ENCODE assay signal across 8 mouse cellular contexts in the genomic region with DNA sequence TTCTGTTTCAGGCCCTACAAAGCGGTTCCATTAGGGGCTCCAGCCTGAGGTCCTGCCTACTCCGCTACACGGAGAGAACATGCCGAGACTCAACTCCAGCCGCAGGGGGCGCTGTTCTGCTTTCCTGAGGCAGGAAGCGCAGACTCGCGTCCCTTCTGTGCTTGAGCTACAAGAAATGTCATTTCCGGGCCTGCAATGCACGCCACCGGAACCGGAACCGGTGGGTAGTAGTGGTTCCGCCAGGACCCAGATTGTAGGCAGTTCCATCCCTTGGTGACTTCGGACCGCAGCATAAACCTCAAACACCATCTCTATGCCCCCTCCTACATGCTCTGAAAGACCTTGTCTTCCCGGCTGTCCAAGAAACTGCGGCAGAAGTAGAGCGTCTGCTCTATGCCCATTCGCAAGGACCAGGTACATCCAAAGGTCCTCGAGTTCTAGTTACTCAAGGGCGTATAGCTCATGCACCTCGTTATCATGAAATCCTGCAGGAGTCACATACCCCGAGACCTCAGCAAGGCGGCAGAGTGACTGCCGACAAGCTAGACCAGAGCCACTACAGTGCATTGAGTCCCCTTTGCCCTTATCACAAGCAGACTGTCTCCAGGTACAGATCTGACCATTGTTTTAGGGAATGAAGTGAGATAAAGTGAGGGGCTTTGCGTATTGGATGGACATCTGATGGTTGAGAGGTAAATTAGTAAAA. TPM values are rescaled to one million over a fixed set of nuclear protein-coding genes. Genes with fewer than 3 reads are reported as not detected.
A peak's percentile ranks its signal among the peaks of the same experiment; 100 is the strongest.
DNase-seq lines count a peak whose midpoint lies in the region; ATAC-seq lines count a peak whose summit lies in the region.

Gene Atp6v0e, plus strand, starts transcription at position 254 of the 706 bp plus-strand sequence.

- peak within 1 kb of the TSS; percentile 85 for H3K9ac ChIP-seq in heart, embryonic 13.5 days
- H3K9ac ChIP-seq in liver, embryonic 12.5 days = peak within 1 kb of the TSS; percentile 58
- H3K9ac ChIP-seq in stomach, embryonic 15.5 days = peak within 1 kb of the TSS; percentile 32; the same call in 1 of the 2 replicates

- H3K36me3 ChIP-seq in heart, embryonic 13.5 days = peaks cover under 1% of the 10 kb centered on the region; the same call in 1 of the 2 replicates
- H3K36me3 ChIP-seq in liver, embryonic 12.5 days = no peaks in the 10 kb centered on the region
- H3K36me3 ChIP-seq in stomach, embryonic 15.5 days = no peaks in the 10 kb centered on the region

- WGBS in heart, embryonic 13.5 days = 1% methylated on average over 28 of the region's 28 CpGs
- 2% methylated on average over 28 of the region's 28 CpGs for WGBS in liver, embryonic 12.5 days (ENCODE audit: insufficient replicate concordance)
- 2% methylated on average over 28 of the region's 28 CpGs for WGBS in stomach, embryonic 15.5 days

- H3K27ac ChIP-seq in heart, embryonic 13.5 days (replicated peaks) = peak within 1 kb of the TSS; percentile 62
- H3K27ac ChIP-seq in liver, embryonic 12.5 days = 0 out of 2 replicates have a peak within 1 kb of the TSS, but pooled peaks have one; percentile 7
- no peak within 1 kb of the TSS for H3K27ac ChIP-seq in stomach, embryonic 15.5 days

- ATAC-seq in erythroid progenitor cell, adult 5-6 weeks (replicated peaks; ENCODE audit: low FRiP score, poor library complexity, severe bottlenecking) = peak; percentile 91
- ATAC-seq in heart, embryonic 13.5 days (ENCODE audit: extremely low read depth, insufficient number of reproducible peaks, low FRiP score, low TSS enrichment) = peak; percentile 80; the same call in 1 of the 2 replicates
- peak; percentile 81 for ATAC-seq in liver, embryonic 12.5 days
- ATAC-seq in stomach, embryonic 15.5 days (ENCODE audit: insufficient read depth, low FRiP score, low read depth) = peak; percentile 86

- peaks cover 40% of the 10 kb centered on the region for H3K4me1 ChIP-seq in heart, embryonic 13.5 days
- peaks cover 28% of the 10 kb centered on the region for H3K4me1 ChIP-seq in liver, embryonic 12.5 days
- H3K4me1 ChIP-seq in stomach, embryonic 15.5 days = peaks cover 12% of the 10 kb centered on the region

- DNase-seq in CD4-positive helper T cell, adult 2 months (ENCODE audit: low read depth, low spot score) = peak; percentile 95
- peak; percentile 92 for DNase-seq in brain, embryonic 18.5 days (ENCODE audit: low read depth, low spot score)
- peak; percentile 98 for DNase-seq in kidney, postnatal 10 days
- DNase-seq in natural killer cell, adult 2 months (ENCODE audit: low spot score in 2 of 2) = peak; percentile 90 to 94

- H3K27me3 ChIP-seq in heart, embryonic 13.5 days (replicated peaks) = peaks cover 3% of the 10 kb centered on the region; the same call in 1 of the 2 replicates
- H3K27me3 ChIP-seq in liver, embryonic 12.5 days (replicated peaks) = peaks cover 13% of the 10 kb centered on the region
- H3K27me3 ChIP-seq in stomach, embryonic 15.5 days (replicated peaks) = no peaks in the 10 kb centered on the region

- H3K4me3 ChIP-seq in heart, embryonic 13.5 days = peak within 1 kb of the TSS; percentile 75
- peak within 1 kb of the TSS; percentile 68 for H3K4me3 ChIP-seq in liver, embryonic 12.5 days
- peak within 1 kb of the TSS; percentile 57 for H3K4me3 ChIP-seq in stomach, embryonic 15.5 days (replicated peaks)

- peak within 1 kb of the TSS; percentile 96 for H3K4me2 ChIP-seq in heart, embryonic 13.5 days
- H3K4me2 ChIP-seq in liver, embryonic 12.5 days = peak within 1 kb of the TSS; percentile 74
- peak within 1 kb of the TSS; percentile 83 for H3K4me2 ChIP-seq in stomach, embryonic 15.5 days

- H3K9me3 ChIP-seq in heart, embryonic 13.5 days = no peaks in the 10 kb centered on the region
- H3K9me3 ChIP-seq in liver, embryonic 12.5 days (replicated peaks) = no peaks in the 10 kb centered on the region
- H3K9me3 ChIP-seq in stomach, embryonic 15.5 days = no peaks in the 10 kb centered on the region

RNA-seq across cellular contexts. Expression of gene Atp6v0e, which starts in this region (rescaled TPM):
- total RNA-seq in erythroid progenitor cell, adult 5-6 weeks (2015; ENCODE audit: low replicate concordance) = 77.1 and 104 TPM in 2 replicates
- total RNA-seq in erythroid progenitor cell, adult 5-6 weeks (2017; ENCODE audit: low replicate concordance) = 81.9 and 122 TPM in 2 replicates
- 187 and 228 TPM in 2 replicates for polyA plus RNA-seq in heart, embryonic 13.5 days (2015; fragmentation: Nextera tagmentation; extraction: Ambion mirVana)
- polyA plus RNA-seq in liver, embryonic 12.5 days (2016; fragmentation: Nextera tagmentation; extraction: Ambion mirVana) = 177 and 179 TPM in 2 replicates
- 231 and 255 TPM in 2 replicates for polyA plus RNA-seq in stomach, embryonic 15.5 days (2015; fragmentation: Nextera tagmentation; extraction: Ambion mirVana)

Comparison
In these comparisons a context has a peak if more than half of its experiments do, and no peak if none do; other contexts are left out.
1. H3K9ac ChIP-seq: peak in every context shown above with its lines; median percentile 85 in heart, embryonic 13.5 days; 58 in liver, embryonic 12.5 days; 32 in stomach, embryonic 15.5 days.